Mouse (Mus musculus) C2C12 (cell line): ENCODE measurements around the gene Gm281.

Experiments used
- CTCF ChIP-seq: IDR thresholded peaks from one replicate; pipeline ENCODE4 v1.5.1; 2011; ENCODE audit not compliant: control insufficient read depth, insufficient read depth, insufficient read length
- MYOD1 ChIP-seq: IDR thresholded peaks from one replicate; pipeline ENCODE4 v1.6.1; 2011; ENCODE audit warnings: low read depth; ENCODE audit not compliant: control insufficient read depth, insufficient read length
- USF1 ChIP-seq: IDR thresholded peaks from one replicate; pipeline ENCODE4 v1.6.1; 2011; ENCODE audit warnings: low read depth, mild to moderate bottlenecking, control low read depth, moderate library complexity

DNA sequence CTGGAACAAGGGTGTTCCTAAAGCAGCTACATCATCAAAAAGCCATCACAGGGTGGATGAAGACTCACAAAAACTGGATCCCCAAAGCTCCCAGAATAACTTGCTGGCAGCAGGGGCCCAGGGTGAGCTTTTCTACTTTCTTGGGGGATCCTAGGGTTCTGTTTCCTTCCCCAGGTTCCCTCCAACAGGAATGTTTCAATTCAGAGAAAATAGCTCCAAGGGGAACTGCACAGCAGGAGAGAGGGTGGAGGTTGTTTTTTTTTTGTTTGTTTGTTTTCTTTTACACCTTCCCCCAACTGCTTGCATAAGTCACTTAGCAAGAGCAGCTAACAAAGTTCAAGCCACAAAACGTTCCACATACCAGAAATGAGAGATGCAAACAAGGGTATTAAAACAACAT, 124.3 kb downstream of the Gm281 start:
- TF ChIP-seq CTCF (no peak), USF1 (no peak), MYOD1 (no peak)
